Mouse (Mus musculus) neural tube, embryonic 12.5 days (tissue): Measurements from ENCODE around the gene Sorcs2. TPM values are rescaled to one million over a fixed set of nuclear protein-coding genes. Genes with fewer than 3 reads are reported as not detected.

Experiments used
- ATAC-seq: fragments of 200-750 bp; cut with Nextera tagmentation; 2 replicates; pipeline ENCODE4 v1.8.0; 2017; ENCODE audit warnings: low read depth, mild to moderate bottlenecking, moderate TSS enrichment, moderate library complexity; ENCODE audit not compliant: low FRiP score
- H3K27ac ChIP-seq: fragments of 300-500 bp; sonication (generic); 2 replicates; pipeline ENCODE4 v1.5.1; 2016
- H3K27me3 ChIP-seq: fragments of 300-500 bp; sonication (generic); replicated peaks from 2 replicates; pipeline ENCODE4 v1.6.1; 2016; ENCODE audit warnings: mild to moderate bottlenecking
- H3K36me3 ChIP-seq: fragments of 300-500 bp; sonication (generic); 2 replicates; pipeline ENCODE4 v1.6.1; 2016; ENCODE audit warnings: mild to moderate bottlenecking
- H3K4me1 ChIP-seq: fragments of 300-500 bp; sonication (generic); 2 replicates; pipeline ENCODE4 v1.6.1; 2016
- H3K4me2 ChIP-seq: fragments of 300-500 bp; sonication (generic); replicated peaks from 2 replicates; pipeline ENCODE4 v1.6.1; 2016; ENCODE audit warnings: mild to moderate bottlenecking
- H3K4me3 ChIP-seq: fragments of 300-500 bp; sonication (generic); 2 replicates; pipeline ENCODE4 v1.5.1; 2016
- H3K9ac ChIP-seq: fragments of 300-500 bp; sonication (generic); 2 replicates; pipeline ENCODE4 v1.6.1; 2016; ENCODE audit warnings: mild to moderate bottlenecking
- H3K9me3 ChIP-seq: fragments of 300-500 bp; sonication (generic); 2 replicates; pipeline ENCODE4 v1.6.1; 2016; ENCODE audit warnings: mild to moderate bottlenecking
- WGBS: fragments of 180-500 bp; shearing (Covaris S2); methylation state at CpG from one replicate; pipeline ENCODE4 v1.1.7; 2016; 5-methylcytosine and 5-hydroxymethylcytosine counted together
- polyA plus RNA-seq: library from polyadenylated mRNA; unstranded; fragments of >200 nt; fragmentation: Nextera tagmentation; extraction: Ambion mirVana; gene quantifications from 2 replicates; pipeline ENCODE4 v1.2.1, GENCODE M21; 2016

Sorcs2 gene
- polyA plus RNA-seq, 1 experiment from 2014 or later = 11.0 TPM

DNA sequence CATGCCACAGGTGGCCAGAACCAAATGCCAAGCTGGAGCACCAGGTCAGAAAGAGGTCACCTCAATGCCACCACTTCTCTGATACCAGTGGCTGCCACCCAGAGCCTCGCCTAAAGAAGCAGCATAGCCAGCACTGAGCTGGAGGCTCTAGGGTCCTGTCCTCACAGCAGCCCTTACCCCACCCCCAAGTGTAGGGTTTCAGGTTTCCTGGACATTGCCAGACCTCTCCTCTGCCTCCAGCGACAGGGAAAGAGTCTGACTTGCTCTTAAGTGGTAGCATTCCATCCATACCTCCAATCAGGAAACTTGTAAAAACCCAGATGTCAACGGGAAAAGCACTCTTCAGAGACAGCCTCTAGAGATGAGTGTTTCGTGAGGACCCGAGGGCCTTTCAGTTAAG, 12.9 kb downstream of the Sorcs2 start:
- ATAC-seq = no peak
- H3K27me3 ChIP-seq = no peaks in the 10 kb centered on the region
- H3K9ac ChIP-seq = no peak overlapping the region
- peaks cover 8% of the 10 kb centered on the region; the same call in 1 of the 2 replicates for H3K4me1 ChIP-seq
- H3K4me2 ChIP-seq = no peak overlapping the region
- no peaks in the 10 kb centered on the region for H3K9me3 ChIP-seq
- H3K36me3 ChIP-seq = no peaks in the 10 kb centered on the region
- WGBS = 29% methylated on average over 5 of the region's 5 CpGs
- H3K27ac ChIP-seq = no peak overlapping the region
- no peak overlapping the region for H3K4me3 ChIP-seq

DNA sequence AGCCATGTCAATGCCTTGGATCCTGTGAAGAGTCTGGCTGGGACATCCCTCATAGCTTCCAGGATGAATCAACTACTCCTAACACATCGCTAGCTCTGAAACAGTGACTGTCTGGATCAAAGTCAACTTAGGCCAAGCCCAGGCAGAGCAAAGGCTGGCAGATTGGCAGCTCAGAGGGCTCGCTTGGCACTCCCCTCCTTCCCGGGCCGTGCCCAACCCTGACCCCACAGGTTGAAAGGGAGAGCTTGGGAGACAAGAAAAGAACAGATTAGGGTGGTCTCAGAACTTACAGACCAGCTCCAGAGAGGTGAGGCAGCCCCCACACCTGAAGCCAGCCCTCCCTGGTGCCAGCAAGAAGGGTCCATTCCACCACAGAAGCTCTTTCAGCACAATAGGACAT, 14.5 kb downstream of the Sorcs2 start:
- Histone ChIP-seq H3K4me3 (no peak overlapping the region), H3K9me3 (no peaks in the 10 kb centered on the region), H3K36me3 (no peaks in the 10 kb centered on the region), H3K4me1 (peaks cover 8% of the 10 kb centered on the region; the same call in 1 of the 2 replicates), H3K4me2 (no peak overlapping the region), H3K27ac (no peak overlapping the region), H3K9ac (no peak overlapping the region), H3K27me3 (no peaks in the 10 kb centered on the region)
- WGBS = 88% methylated on average over 4 of the region's 4 CpGs
- no peak for ATAC-seq

DNA sequence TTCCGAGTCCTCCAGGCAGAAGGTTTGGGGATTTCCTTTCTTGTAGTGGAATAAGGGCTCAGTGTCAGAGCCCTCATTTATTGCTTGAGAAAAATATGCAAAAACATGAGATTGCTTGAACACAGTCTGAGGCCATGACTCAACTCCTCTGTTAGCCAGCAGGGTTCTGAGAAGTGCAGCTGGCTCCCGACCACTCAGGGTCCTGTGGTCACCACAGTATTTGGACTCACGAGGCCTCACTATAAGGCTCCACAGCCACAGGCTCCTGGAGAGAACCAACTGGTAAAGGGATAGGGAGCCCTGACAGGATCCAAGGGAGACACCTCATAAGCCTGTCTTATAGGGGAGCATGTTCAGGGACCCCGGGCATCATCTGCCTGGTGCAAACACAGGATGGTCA, 15.2 kb downstream of the Sorcs2 start:
- Histone ChIP-seq H3K36me3 (no peaks in the 10 kb centered on the region), H3K27ac (no peak overlapping the region), H3K9me3 (no peaks in the 10 kb centered on the region), H3K4me1 (peaks cover 9% of the 10 kb centered on the region), H3K27me3 (no peaks in the 10 kb centered on the region), H3K4me3 (no peak overlapping the region), H3K9ac (no peak overlapping the region), H3K4me2 (no peak overlapping the region)
- ATAC-seq = no peak
- 87% methylated on average over 4 of the region's 4 CpGs for WGBS

DNA sequence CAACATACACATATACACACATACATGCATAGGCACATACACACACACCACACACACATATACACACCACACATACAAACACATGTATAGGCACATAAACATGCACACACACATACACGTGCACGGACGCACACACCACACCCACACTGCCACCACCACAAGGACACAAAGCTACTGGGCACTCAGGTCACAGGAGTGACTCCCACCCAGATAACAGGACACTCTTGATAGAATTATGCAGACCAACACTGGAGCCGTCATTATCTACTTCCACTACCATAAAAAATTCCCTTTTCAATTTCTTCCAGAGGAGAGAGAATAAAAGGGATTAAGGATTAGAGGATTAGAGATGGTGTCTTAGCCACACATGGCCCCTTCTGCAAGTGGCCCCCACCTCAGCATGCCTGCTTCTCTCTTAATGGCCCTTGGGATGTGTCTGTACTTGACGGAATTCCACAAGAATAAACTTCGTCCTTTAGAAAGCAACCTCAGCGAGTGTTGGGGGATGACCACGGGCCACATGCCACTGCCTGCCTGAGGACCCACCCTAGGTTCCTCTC, 15.7 kb downstream of the Sorcs2 start:
- H3K9ac ChIP-seq = no peak overlapping the region
- no peak for ATAC-seq
- no peak overlapping the region for H3K27ac ChIP-seq
- no peak overlapping the region for H3K4me3 ChIP-seq
- H3K4me1 ChIP-seq = peaks cover 13% of the 10 kb centered on the region
- no peaks in the 10 kb centered on the region for H3K27me3 ChIP-seq
- no peaks in the 10 kb centered on the region for H3K9me3 ChIP-seq
- WGBS = 78% methylated on average over 8 of the region's 8 CpGs
- H3K4me2 ChIP-seq = no peak overlapping the region
- no peaks in the 10 kb centered on the region for H3K36me3 ChIP-seq

DNA sequence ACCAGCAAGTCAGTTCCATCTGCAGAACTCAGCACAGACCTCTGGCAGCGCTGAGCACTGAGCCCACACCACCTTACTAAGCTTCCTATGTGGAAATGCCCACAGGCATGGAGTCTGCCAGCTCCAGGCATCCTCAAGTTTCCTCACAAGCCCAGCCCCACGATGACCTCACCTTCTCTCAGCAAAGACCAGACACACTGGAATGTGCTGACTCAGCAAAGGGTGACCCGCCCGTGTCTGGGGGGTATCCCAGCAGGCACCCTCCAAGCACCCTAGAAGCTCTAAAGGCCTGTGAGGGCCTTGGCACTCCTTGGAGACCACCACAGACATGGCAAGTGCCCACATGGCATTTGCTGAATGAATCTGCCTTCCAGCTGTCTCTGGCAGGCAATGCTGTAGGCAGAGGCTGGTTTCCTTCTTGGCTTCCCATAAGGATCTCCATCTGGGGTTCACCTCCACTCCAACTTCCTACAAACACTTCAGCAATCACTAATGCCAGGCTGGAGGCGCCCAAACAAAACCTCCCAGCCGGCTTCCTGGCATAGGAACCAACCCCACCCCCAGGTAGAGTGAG, 17.9 kb downstream of the Sorcs2 start:
- no peak overlapping the region for H3K27ac ChIP-seq
- H3K4me1 ChIP-seq = peaks cover 20% of the 10 kb centered on the region
- no peaks in the 10 kb centered on the region for H3K36me3 ChIP-seq
- H3K9ac ChIP-seq = no peak overlapping the region
- H3K4me3 ChIP-seq = no peak overlapping the region
- H3K27me3 ChIP-seq = no peaks in the 10 kb centered on the region
- 84% methylated on average over 6 of the region's 6 CpGs for WGBS
- ATAC-seq = no peak
- no peak overlapping the region for H3K4me2 ChIP-seq
- H3K9me3 ChIP-seq = no peaks in the 10 kb centered on the region

DNA sequence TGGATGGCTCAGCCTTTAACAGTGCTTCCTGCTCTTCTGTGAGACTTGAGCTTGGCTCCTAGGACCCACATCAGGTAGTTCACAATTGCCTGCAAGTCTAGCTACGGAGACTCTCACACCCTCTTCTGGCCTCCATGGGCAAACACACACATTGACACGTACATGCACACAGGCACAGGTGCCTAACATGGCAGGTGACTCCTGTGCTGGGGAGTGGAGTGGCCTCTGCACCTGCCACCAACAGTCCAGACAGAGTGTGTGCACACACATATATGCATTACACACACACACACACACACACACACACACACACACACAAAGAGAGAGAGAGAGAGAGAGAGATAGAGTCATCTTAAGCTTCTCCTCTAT, 19.6 kb downstream of the Sorcs2 start:
- peaks cover 35% of the 10 kb centered on the region for H3K4me1 ChIP-seq
- H3K4me3 ChIP-seq = no peak overlapping the region
- no peaks in the 10 kb centered on the region for H3K9me3 ChIP-seq
- ATAC-seq = no peak
- no peak overlapping the region for H3K4me2 ChIP-seq
- H3K27ac ChIP-seq = no peak overlapping the region
- 91% methylated on average over 2 of the region's 2 CpGs for whole genome bisulfite sequencing
- no peaks in the 10 kb centered on the region for H3K36me3 ChIP-seq
- no peaks in the 10 kb centered on the region for H3K27me3 ChIP-seq
- H3K9ac ChIP-seq = no peak overlapping the region

DNA sequence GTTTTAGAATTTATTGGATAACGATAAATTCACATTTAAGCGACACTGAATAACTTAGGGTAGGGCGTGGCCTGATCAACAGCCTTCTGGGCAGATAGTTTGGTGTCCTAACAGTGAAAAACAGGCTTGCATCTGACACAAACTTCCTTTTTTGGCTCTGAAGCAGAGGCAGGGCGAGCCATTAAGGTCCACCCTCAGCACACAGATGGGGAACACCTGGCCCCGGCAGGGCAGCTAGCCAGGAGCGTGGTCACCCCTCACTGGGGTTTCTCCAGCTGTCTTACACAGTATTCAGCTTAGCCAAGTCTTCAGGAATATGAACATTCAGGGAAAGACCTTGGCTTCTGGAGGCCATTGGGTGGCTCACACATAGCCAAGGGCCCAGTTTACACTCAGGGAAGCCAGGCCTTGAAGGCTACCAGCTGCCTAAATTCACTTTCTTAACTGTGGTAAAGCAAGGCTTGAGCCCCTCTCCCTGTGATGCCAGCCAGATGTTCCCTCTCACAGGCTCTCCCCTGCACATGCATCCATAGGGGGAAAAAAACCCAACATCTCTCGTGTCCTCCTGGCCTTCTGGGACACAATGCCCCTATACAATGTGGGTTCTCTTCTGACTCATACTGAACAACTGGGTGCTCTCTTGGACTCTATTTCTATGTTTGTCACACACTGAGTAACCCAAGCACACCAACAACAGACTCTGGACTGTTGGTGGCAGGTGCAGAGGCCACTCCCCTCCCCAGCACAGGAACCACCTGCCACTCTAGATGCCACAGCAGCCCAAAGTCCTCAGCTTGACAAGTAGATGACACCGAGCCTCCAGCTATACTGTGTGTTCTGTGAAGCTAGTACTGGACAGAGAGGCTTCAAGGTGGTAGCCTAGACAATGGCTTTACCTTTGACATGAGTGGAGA, 20.2 kb downstream of the Sorcs2 start:
- no peak overlapping the region for H3K4me2 ChIP-seq
- H3K9ac ChIP-seq = no peak overlapping the region
- no peaks in the 10 kb centered on the region for H3K27me3 ChIP-seq
- H3K4me1 ChIP-seq = peaks cover 41% of the 10 kb centered on the region
- no peak overlapping the region for H3K4me3 ChIP-seq
- no peak for ATAC-seq
- H3K9me3 ChIP-seq = no peaks in the 10 kb centered on the region
- no peak overlapping the region for H3K27ac ChIP-seq
- no peaks in the 10 kb centered on the region for H3K36me3 ChIP-seq
- 83% methylated on average over 8 of the region's 8 CpGs for WGBS

DNA sequence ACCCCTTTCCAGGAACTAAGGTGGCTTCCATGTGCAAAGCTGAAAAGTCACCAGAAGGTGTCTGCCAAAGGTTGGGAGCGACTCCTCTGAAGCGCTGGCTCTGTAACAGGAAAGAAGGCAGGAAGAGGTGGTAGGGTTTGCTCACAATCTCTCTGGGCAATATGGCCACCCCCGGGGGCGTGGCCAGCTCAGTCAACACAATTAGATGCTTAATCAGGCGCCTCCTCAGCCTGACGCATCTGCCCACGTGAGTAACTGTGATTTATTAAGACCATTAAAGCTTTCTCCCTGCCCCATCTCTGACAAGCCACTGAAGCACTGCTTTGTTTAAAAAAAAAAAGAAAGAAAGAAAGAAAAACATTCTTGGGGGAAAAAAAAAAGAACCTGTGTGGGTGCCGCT, 22.1 kb downstream of the Sorcs2 start:
- Histone ChIP-seq H3K4me1 (peaks cover 44% of the 10 kb centered on the region), H3K36me3 (no peaks in the 10 kb centered on the region), H3K27me3 (no peaks in the 10 kb centered on the region), H3K4me2 (no peak overlapping the region), H3K9ac (no peak overlapping the region), H3K4me3 (no peak overlapping the region), H3K27ac (no peak overlapping the region), H3K9me3 (no peaks in the 10 kb centered on the region)
- WGBS = 31% methylated on average over 8 of the region's 8 CpGs
- 0 out of 2 replicates have a peak, but pooled peaks have one; percentile 25 for ATAC-seq

DNA sequence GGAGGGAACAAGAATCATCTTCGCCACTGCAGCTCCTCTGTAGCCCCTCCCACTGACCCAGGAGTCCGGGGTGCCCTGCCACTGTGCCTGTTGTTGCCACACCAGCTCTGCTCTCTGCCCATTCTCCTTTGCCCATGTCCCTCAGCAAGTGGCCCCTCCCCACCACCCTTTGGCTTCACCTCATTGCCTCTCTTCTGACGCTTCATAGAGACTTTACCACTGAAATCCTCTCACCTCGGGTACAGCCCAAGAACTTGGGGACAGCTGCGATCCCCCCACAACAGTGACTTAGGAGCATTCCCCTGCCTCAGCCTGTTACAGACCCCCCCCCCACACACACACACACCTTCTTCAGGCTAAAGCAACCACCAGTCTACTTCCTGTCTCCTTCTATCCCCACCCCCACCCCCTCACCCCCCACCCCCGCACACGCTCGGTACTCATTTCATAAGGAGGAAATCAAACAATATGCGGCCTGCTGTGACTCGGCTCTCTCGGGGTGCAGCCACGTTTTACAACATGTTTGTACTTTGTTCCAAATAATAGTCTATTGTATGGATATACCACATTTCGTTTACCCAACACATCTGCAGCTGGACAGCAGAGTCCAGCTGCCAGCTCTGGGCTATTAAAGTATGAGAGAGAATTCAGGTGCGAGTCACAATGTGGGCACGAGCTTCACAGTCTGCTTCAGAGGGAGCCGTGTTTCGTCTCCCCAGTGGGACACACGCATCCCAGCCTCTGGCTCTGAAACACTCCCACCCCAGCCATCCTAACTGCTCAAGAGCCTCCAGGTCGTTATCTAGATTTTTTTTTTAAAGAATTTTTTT, 23.5 kb downstream of the Sorcs2 start:
- H3K27me3 ChIP-seq = no peaks in the 10 kb centered on the region
- no peaks in the 10 kb centered on the region for H3K36me3 ChIP-seq
- H3K9ac ChIP-seq = no peak overlapping the region
- H3K4me1 ChIP-seq = peaks cover 48% of the 10 kb centered on the region
- ATAC-seq = no peak
- H3K4me2 ChIP-seq = no peak overlapping the region
- no peaks in the 10 kb centered on the region for H3K9me3 ChIP-seq
- H3K4me3 ChIP-seq = no peak overlapping the region
- no peak overlapping the region for H3K27ac ChIP-seq
- 38% methylated on average over 19 of the region's 19 CpGs for WGBS

DNA sequence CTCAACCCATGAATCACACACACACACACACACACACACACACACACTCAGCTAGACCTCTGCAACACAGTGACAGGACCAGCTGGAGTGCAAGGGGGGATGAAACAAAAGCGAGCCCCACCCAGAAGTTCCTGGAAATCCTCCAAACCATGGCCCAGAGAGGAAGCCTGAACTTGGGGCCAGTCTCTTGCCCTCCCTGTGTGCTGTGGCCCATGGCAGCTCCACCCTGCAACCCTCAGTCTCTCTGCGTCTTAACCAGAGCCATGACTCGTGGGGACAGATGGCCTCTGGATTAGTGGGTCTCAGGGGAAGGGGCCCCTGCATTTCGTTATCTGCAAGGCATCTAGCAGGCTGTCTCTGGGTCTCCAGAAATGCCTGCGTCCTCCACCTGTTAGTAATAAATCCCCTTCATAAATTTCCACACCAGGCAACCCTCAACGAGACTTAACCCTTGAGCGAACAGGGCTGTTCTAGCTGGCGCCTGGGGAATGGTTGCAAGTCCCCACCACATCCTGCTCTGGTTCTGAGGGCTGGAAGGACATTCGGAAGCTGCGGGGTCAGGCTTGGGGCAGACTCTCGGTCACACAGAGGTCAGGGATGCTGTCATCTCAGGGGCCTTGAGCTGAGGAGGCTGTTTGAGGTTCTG, 24.6 kb downstream of the Sorcs2 start:
- H3K4me2 ChIP-seq = no peak overlapping the region
- H3K9ac ChIP-seq = no peak overlapping the region
- H3K4me3 ChIP-seq = no peak overlapping the region
- no peak overlapping the region for H3K27ac ChIP-seq
- H3K9me3 ChIP-seq = no peaks in the 10 kb centered on the region
- 15% methylated on average over 11 of the region's 11 CpGs for WGBS
- H3K36me3 ChIP-seq = no peaks in the 10 kb centered on the region
- 0 out of 2 replicates have a peak, but pooled peaks have one; percentile 35 for ATAC-seq
- peaks cover 59% of the 10 kb centered on the region for H3K4me1 ChIP-seq
- no peaks in the 10 kb centered on the region for H3K27me3 ChIP-seq

DNA sequence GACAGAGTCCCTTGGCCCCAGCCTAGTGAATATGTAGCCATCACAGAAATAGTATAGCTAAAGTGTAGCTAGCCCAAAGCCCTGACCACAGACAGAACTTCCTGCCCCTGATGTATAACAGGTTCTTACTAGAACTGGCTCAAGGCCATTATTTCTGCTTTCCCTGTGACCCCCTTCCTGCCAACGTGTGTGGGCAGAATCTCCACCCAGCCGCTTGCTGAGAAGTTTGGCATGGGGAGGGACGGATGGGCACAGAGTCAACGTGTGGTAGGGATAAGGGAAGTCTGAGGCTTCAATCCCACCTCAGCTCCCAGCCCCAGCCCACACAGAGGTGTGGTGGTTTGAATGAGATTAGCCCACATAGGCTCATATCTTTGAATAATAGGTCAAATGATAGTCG, 26.2 kb downstream of the Sorcs2 start:
- Histone ChIP-seq H3K9me3 (no peaks in the 10 kb centered on the region), H3K9ac (no peak overlapping the region), H3K27ac (no peak overlapping the region), H3K36me3 (no peaks in the 10 kb centered on the region), H3K4me2 (no peak overlapping the region), H3K4me1 (peaks cover 55% of the 10 kb centered on the region), H3K27me3 (no peaks in the 10 kb centered on the region), H3K4me3 (no peak overlapping the region)
- ATAC-seq = no peak
- 82% methylated on average over 5 of the region's 5 CpGs for WGBS
